Mouse (Mus musculus) embryonic fibroblast, embryonic 13.5 days (primary cell): ENCODE results near the gene Mlx.

Experiments used
- CTCF ChIP-seq: IDR thresholded peaks from 2 replicates; pipeline ENCODE4 v1.5.1; 2011; ENCODE audit warnings: mild to moderate bottlenecking, control low read depth, low read length, moderate library complexity, borderline replicate concordance; ENCODE audit not compliant: insufficient read depth
- POLR2A ChIP-seq: IDR thresholded peaks from 2 replicates; pipeline ENCODE4 v1.6.1; 2011; ENCODE audit warnings: low read depth, mild to moderate bottlenecking, control low read depth, low read length, moderate library complexity

DNA sequence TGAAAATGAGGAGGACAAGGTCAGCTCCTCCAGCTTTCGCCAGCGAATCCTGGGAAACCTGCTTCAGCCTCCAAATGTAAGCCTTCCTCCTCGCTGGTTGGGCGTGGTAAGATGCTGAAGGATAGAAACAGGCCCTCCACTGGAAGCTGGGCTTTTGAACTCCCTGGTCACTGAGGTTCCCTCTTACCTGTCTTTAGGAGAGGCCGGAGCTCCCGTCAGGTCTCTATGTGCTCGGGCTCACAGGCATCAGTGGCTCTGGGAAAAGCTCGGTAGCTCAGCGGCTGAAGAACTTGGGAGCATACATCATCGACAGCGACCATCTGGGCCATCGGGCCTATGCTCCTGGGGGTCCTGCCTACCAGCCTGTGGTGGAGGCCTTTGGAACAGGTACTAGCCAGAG lies 2.3 kb upstream of the Mlx start:
- TF ChIP-seq CTCF (no peak), POLR2A (no peak)
